Mouse (Mus musculus): Measurements from ENCODE around the gene Tnnt2. TPM values are rescaled to one million over a fixed set of nuclear protein-coding genes. Genes with fewer than 3 reads are reported as not detected.

Tnnt2 gene
- polyA plus RNA-seq, 1 experiment from 2014 or later: 0.82 TPM

DNA sequence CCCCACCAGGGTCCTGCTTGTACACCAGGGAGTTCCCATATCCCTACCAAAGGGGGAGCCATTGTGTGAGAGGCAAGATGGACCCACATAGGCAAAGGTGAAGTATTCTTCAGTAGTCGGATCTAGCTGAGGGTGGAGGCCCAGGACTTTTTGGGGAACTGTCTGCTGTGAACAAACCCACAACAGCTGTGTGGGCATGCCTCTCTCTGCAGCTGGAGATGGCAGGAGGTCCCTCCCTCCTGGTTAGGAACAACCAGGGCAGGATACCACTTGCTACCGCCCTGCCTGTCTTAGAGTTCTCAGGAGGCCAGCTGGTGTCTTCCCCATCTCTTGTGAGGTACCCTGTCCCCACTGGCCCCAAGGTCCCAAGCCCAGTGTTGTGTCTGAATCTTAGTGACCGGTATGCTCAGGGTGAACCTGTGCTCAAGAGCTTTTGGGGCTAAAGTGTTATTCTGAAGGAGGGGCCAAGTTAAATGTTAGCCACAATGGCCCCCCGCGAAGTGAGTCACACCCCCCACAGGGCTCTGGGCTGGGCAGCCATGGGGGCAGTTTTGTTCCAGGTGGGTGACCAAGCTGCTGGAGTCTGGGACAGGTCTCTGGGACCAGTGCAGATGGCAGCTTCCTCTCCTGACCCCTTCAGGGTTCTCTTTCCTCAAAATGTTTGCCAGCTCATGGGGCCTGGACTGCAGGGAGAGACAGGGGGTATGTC lies 22.3 kb upstream of the Tnnt2 start:
- 86% methylated on average over 5 of the region's 5 CpGs for WGBS
- no peaks in the 10 kb centered on the region for H3K9me3 ChIP-seq (ENCODE audit: control insufficient read depth, low read length)
- no peak overlapping the region for H3K4me3 ChIP-seq (ENCODE audit: low read depth, low read length)
- H3K27ac ChIP-seq (ENCODE audit: low read depth, low read length): no peak overlapping the region
- H3K4me1 ChIP-seq (ENCODE audit: control insufficient read depth, insufficient read depth, low read length): peaks cover 6% of the 10 kb centered on the region
- no peaks in the 10 kb centered on the region for H3K36me3 ChIP-seq (ENCODE audit: control insufficient read depth, insufficient read depth, low read length)
- peaks cover 24% of the 10 kb centered on the region for H3K27me3 ChIP-seq (ENCODE audit: control insufficient read depth, insufficient read depth, low read length)
- DNase-seq (ENCODE audit: low spot score, missing footprints): no peak
- H3K9ac ChIP-seq (ENCODE audit: low read length): no peak overlapping the region
- H3K4me2 ChIP-seq: no peak overlapping the region
- no peak for ATAC-seq (ENCODE audit: low FRiP score)

DNA sequence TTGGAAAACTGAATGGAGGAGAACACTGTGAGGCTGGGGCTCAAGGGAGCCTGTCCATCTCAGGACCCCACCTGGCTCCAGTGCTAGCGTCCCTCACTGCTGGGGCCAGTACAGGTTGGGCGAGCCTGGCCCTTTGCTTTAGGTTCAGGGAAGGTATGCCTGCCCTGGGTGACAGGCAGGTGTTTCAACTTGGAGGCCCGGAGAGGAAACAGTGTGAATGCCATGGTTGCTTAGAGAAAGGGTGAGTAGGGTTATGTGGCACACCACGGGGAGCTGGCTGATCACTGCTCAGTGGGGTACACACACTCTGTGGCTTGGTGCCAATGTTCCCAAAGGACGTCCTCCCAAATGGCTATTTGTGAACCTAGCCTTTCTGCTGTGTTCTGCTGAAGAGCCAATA lies 21.6 kb upstream of the Tnnt2 start:
- DNase-seq (ENCODE audit: low spot score, missing footprints): no peak
- Histone ChIP-seq H3K27ac (ENCODE audit: low read depth, low read length) (no peak overlapping the region), H3K4me3 (ENCODE audit: low read depth, low read length) (no peak overlapping the region), H3K4me1 (ENCODE audit: control insufficient read depth, insufficient read depth, low read length) (peaks cover 8% of the 10 kb centered on the region), H3K4me2 (no peak overlapping the region), H3K9me3 (ENCODE audit: control insufficient read depth, low read length) (no peaks in the 10 kb centered on the region), H3K9ac (ENCODE audit: low read length) (no peak overlapping the region), H3K36me3 (ENCODE audit: control insufficient read depth, insufficient read depth, low read length) (no peaks in the 10 kb centered on the region), H3K27me3 (ENCODE audit: control insufficient read depth, insufficient read depth, low read length) (peaks cover 30% of the 10 kb centered on the region)
- 80% methylated on average over 5 of the region's 5 CpGs for WGBS
- no peak for ATAC-seq (ENCODE audit: low FRiP score)

DNA sequence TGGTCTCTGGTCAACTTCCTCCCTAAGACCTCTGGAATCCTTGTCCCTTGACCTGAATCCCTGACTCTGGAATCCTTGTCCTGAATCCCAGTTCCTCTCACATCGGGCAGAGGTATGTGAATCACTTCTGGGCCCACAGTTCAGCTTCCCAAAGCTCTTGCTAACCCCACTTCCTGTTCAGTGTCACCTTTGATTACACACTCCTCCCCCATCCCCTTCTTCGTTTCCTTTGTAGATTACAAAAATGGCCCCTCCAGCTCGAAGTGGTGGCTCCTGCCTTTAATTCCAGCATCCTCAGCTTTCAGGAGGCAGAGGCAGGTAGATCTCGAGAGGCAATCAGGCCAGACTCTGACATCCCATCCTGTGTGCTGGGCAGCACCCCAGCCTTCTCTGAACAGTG lies 18.6 kb upstream of the Tnnt2 start:
- Histone ChIP-seq H3K9me3 (ENCODE audit: control insufficient read depth, low read length) (no peaks in the 10 kb centered on the region), H3K27ac (ENCODE audit: low read depth, low read length) (no peak overlapping the region), H3K27me3 (ENCODE audit: control insufficient read depth, insufficient read depth, low read length) (peaks cover 44% of the 10 kb centered on the region), H3K36me3 (ENCODE audit: control insufficient read depth, insufficient read depth, low read length) (no peaks in the 10 kb centered on the region), H3K4me2 (no peak overlapping the region), H3K4me1 (ENCODE audit: control insufficient read depth, insufficient read depth, low read length) (peaks cover 8% of the 10 kb centered on the region), H3K9ac (ENCODE audit: low read length) (no peak overlapping the region), H3K4me3 (ENCODE audit: low read depth, low read length) (no peak overlapping the region)
- WGBS: 76% methylated on average over 4 of the region's 4 CpGs
- no peak for ATAC-seq (ENCODE audit: low FRiP score)
- no peak for DNase-seq (ENCODE audit: low spot score, missing footprints)

DNA sequence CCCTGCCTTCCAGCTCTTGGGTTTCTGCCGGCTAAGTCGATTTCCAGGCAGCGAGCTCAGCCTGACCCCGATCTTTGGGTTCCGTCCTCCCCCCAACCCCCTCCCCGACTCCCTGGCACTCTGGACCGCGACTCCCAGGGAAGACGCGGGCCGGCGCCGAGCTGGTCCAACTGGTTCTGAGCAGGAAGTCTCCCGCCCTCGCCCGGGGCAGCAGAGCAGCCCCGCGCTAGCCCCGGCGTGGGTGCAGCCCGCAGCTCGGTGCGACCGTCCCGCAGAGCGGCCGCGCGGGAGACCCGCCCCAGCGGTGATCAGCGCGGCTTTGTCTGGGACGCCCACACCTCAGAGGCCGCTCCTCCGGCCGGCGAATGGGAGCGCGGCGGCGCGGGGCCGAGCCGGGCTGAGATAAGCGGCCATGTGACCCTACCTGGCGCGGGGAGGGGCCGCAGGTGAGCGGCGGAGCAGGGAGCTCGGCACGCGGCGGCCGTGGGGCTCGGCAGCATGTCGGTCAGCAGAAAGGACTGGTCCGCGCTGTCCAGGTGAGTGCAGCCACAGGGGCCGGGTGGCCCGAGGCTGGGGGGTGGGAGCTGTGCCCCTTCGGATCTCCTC lies 17.6 kb upstream of the Tnnt2 start, which contains the start of gene Lad1:
Gene Lad1, plus strand, starts transcription at position 118 of the 606 bp plus-strand sequence.
- Histone ChIP-seq H3K9me3 (ENCODE audit: control insufficient read depth, low read length) (no peaks in the 10 kb centered on the region), H3K4me3 (ENCODE audit: low read depth, low read length) (peak within 1 kb of the TSS; percentile 49), H3K27ac (ENCODE audit: low read depth, low read length) (no peak within 1 kb of the TSS), H3K4me1 (ENCODE audit: control insufficient read depth, insufficient read depth, low read length) (peaks cover 8% of the 10 kb centered on the region), H3K9ac (ENCODE audit: low read length) (peak within 1 kb of the TSS; percentile 62), H3K27me3 (ENCODE audit: control insufficient read depth, insufficient read depth, low read length) (peaks cover 44% of the 10 kb centered on the region), H3K36me3 (ENCODE audit: control insufficient read depth, insufficient read depth, low read length) (no peaks in the 10 kb centered on the region), H3K4me2 (peak within 1 kb of the TSS; percentile 93)
- peak; percentile 92 for DNase-seq (ENCODE audit: low spot score, missing footprints)
- ATAC-seq (ENCODE audit: low FRiP score): peak; percentile 64
- WGBS: under 1% methylated on average over 63 of the region's 63 CpGs

DNA sequence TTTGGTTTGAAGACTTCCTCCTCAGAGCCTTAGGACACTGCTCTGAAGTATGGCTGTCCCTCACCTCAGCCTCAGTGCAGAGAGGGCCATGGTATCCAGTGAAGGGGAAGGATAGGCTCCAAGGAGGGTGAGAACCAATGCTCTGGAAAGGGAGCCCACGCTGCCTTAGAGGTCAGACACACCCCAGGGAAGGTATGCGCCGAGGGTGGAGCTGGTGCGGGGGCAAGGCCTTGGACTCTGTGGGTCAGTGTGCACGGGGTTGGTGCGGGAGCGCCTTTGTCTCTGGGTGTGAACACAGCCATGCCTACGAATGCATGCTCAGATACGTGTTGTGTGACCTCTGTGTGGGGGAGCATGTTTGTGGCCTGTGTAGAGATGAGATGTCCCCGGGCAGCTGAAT lies 16.1 kb upstream of the Tnnt2 start:
- H3K27me3 ChIP-seq (ENCODE audit: control insufficient read depth, insufficient read depth, low read length): peaks cover 44% of the 10 kb centered on the region
- no peaks in the 10 kb centered on the region for H3K9me3 ChIP-seq (ENCODE audit: control insufficient read depth, low read length)
- no peak overlapping the region for H3K4me2 ChIP-seq
- no peak overlapping the region for H3K9ac ChIP-seq (ENCODE audit: low read length)
- no peak overlapping the region for H3K4me3 ChIP-seq (ENCODE audit: low read depth, low read length)
- no peak overlapping the region for H3K27ac ChIP-seq (ENCODE audit: low read depth, low read length)
- no peak for ATAC-seq (ENCODE audit: low FRiP score)
- no peak for DNase-seq (ENCODE audit: low spot score, missing footprints)
- H3K4me1 ChIP-seq (ENCODE audit: control insufficient read depth, insufficient read depth, low read length): peaks cover 8% of the 10 kb centered on the region
- no peaks in the 10 kb centered on the region for H3K36me3 ChIP-seq (ENCODE audit: control insufficient read depth, insufficient read depth, low read length)
- WGBS: 78% methylated on average over 10 of the region's 10 CpGs

DNA sequence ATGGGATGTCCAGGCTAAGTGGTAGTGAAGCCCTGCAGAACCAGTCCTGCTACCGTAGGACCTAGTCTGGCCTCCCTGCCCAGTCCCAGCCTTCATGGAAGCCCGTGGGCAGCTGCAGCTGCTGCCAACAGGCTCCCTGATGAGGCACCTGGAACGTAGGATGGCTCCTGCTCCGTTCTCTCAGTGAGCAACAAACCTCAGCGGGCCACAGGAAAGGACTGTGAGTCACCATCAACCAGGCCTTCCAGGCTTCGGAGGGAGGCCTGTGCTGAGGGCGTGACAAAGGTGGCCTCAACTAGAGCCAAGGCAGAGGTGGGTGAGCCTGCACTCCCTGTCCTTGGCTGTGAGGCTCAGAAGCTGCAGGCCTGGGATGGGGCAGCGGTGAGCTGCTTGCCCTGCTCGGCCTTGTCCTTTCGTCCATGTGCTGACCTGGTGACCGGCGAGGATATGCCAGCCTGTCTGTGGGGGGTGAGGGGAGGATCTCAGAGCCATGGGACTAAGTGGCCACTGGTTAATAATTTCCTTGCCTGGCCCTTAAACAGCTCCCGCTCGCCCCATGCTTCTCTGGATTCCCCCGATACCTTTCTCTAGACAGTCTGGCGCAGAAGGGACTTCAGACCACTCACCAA lies 15.3 kb upstream of the Tnnt2 start:
- Histone ChIP-seq H3K27me3 (ENCODE audit: control insufficient read depth, insufficient read depth, low read length) (peaks cover 44% of the 10 kb centered on the region), H3K36me3 (ENCODE audit: control insufficient read depth, insufficient read depth, low read length) (no peaks in the 10 kb centered on the region)
- WGBS: 88% methylated on average over 16 of the region's 16 CpGs

DNA sequence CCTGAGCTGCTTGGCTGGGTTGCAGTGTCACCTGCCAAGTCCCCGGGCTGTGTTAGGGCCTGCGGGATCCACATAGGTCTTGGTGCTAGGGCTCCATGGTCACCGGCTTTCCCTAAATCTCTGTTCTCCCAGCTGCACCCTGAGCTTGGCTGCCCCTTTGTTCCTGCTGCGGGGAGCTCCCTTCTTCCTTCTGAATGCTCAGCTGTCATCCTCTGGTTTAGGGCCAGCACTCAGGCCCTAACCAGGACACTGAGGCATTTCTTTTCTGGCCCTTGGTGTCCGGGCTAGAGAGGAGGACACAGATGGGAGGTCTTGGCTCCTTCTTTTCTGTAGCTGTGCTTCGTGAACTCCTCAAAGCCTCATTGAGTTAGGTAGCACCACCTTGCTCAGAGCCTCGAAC lies 14.4 kb upstream of the Tnnt2 start:
- Histone ChIP-seq H3K4me2 (no peak overlapping the region), H3K4me3 (ENCODE audit: low read depth, low read length) (no peak overlapping the region), H3K27ac (ENCODE audit: low read depth, low read length) (no peak overlapping the region), H3K9me3 (ENCODE audit: control insufficient read depth, low read length) (no peaks in the 10 kb centered on the region), H3K36me3 (ENCODE audit: control insufficient read depth, insufficient read depth, low read length) (no peaks in the 10 kb centered on the region), H3K9ac (ENCODE audit: low read length) (no peak overlapping the region), H3K4me1 (ENCODE audit: control insufficient read depth, insufficient read depth, low read length) (peaks cover 8% of the 10 kb centered on the region), H3K27me3 (ENCODE audit: control insufficient read depth, insufficient read depth, low read length) (peaks cover 41% of the 10 kb centered on the region)
- DNase-seq (ENCODE audit: low spot score, missing footprints) (no peak), ATAC-seq (ENCODE audit: low FRiP score) (no peak)
- 80% methylated on average over 7 of the region's 7 CpGs for WGBS

More for the DNA sequence above, 15.3 kb upstream of the Tnnt2 start:
- DNase-seq (ENCODE audit: low spot score, missing footprints): no peak
- Histone ChIP-seq H3K4me2 (no peak overlapping the region), H3K27ac (ENCODE audit: low read depth, low read length) (no peak overlapping the region), H3K4me3 (ENCODE audit: low read depth, low read length) (no peak overlapping the region), H3K9ac (ENCODE audit: low read length) (no peak overlapping the region), H3K4me1 (ENCODE audit: control insufficient read depth, insufficient read depth, low read length) (peaks cover 8% of the 10 kb centered on the region), H3K9me3 (ENCODE audit: control insufficient read depth, low read length) (no peaks in the 10 kb centered on the region)
- ATAC-seq (ENCODE audit: low FRiP score): no peak

DNA sequence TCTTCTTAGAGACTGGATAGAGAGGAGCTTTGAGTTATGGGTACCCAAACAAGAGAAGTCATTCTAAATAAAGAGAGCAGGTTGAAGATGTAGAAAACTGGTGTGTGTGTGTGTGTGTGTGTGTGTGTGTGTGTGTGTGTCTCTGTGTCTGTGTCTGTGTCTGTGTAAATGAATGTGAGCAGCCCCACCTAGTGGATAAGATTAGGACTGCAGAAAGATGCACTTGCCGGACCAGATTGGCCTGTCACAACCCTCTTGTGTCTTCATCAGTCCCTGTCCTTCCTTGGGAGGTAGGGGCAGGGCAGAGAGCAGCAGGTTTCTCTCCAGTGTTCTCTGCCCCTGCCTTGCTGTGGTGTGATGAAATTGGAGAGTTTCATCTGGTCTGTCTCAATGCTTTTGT lies 7.2 kb upstream of the Tnnt2 start:
- H3K4me3 ChIP-seq (ENCODE audit: low read depth, low read length): no peak overlapping the region
- H3K27ac ChIP-seq (ENCODE audit: low read depth, low read length): no peak overlapping the region
- H3K4me2 ChIP-seq: no peak overlapping the region
- H3K36me3 ChIP-seq (ENCODE audit: control insufficient read depth, insufficient read depth, low read length): no peaks in the 10 kb centered on the region
- 13% methylated on average over 1 of the region's 1 CpGs for WGBS
- H3K27me3 ChIP-seq (ENCODE audit: control insufficient read depth, insufficient read depth, low read length): no peaks in the 10 kb centered on the region; the same call in 1 of the 2 replicates
- no peaks in the 10 kb centered on the region for H3K4me1 ChIP-seq (ENCODE audit: control insufficient read depth, insufficient read depth, low read length)
- ATAC-seq (ENCODE audit: low FRiP score) (no peak), DNase-seq (ENCODE audit: low spot score, missing footprints) (peak; percentile 94)
- no peak overlapping the region for H3K9ac ChIP-seq (ENCODE audit: low read length)
- no peaks in the 10 kb centered on the region for H3K9me3 ChIP-seq (ENCODE audit: control insufficient read depth, low read length)

DNA sequence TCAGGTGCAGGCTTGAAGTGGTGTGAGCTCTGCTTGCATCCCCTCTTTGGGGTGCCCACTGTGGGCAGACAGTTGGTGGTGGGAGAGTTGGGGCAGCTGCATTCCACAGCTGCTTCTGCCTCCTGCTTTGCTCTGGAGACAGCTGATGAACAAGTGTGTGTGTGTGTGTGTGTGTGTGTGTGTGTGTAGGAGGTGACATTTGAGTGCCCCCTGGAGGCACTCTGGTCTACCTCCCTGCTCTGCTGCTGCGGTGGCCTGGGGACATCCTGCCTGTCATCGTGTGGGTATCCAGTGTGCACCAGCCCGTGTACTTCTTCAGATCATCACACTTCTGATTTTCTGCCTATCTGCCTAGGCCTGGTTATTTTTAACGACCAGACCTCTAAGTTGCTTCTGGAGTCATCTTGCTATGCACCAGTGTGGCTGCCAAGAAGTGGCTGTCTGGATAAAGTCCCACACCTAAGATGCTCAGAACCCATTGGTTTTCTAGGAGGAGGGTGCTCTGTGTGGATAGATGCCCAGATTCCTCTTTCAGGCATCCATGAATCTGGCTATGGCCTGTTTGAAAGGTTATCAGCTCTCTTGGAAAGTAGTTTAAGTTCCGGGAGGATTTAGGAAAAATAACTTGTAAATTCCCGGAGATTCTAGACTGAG lies 1.8 kb upstream of the Tnnt2 start:
- DNase-seq (ENCODE audit: low spot score, missing footprints) (peak; percentile 64), ATAC-seq (ENCODE audit: low FRiP score) (no peak)
- H3K36me3 ChIP-seq (ENCODE audit: control insufficient read depth, insufficient read depth, low read length): no peaks in the 10 kb centered on the region
- H3K27me3 ChIP-seq (ENCODE audit: control insufficient read depth, insufficient read depth, low read length): no peaks in the 10 kb centered on the region
- 77% methylated on average over 6 of the region's 6 CpGs for WGBS
- H3K27ac ChIP-seq (ENCODE audit: low read depth, low read length): no peak overlapping the region
- H3K9me3 ChIP-seq (ENCODE audit: control insufficient read depth, low read length): no peaks in the 10 kb centered on the region
- H3K4me3 ChIP-seq (ENCODE audit: low read depth, low read length): no peak overlapping the region
- no peak overlapping the region for H3K4me2 ChIP-seq
- H3K9ac ChIP-seq (ENCODE audit: low read length): no peak overlapping the region
- no peaks in the 10 kb centered on the region for H3K4me1 ChIP-seq (ENCODE audit: control insufficient read depth, insufficient read depth, low read length)

All from midbrain, embryonic 11.5 days (tissue).